Mouse (Mus musculus) olfactory bulb, adult 2 months (tissue): Measurements from ENCODE around the gene Ciz1.

ENCODE experiments used
- CTCF ChIP-seq: fragments of 200-500 bp; IDR thresholded peaks from 2 replicates; pipeline ENCODE4 v1.5.1; 2012; ENCODE audit warnings: low read depth, mild to moderate bottlenecking, low read length, moderate library complexity; ENCODE audit not compliant: insufficient read depth
- POLR2A ChIP-seq: fragments of 200-500 bp; IDR thresholded peaks from 2 replicates; pipeline ENCODE4 v1.6.1; 2012; ENCODE audit warnings: mild to moderate bottlenecking, low read depth, low read length, moderate library complexity; ENCODE audit not compliant: insufficient read depth

GRCm38 (mm10) chr2:32413936-32414335 is 61.8 kb downstream of the Ciz1 start:
- TF ChIP-seq CTCF (no peak), POLR2A (no peak)
